Mouse (Mus musculus) bone marrow, adult 2 months (tissue): ENCODE results near the gene Zfyve16. TPM values are rescaled to one million over a fixed set of nuclear protein-coding genes. Genes with fewer than 3 reads are reported as not detected.

Experiments used
- H3K27ac ChIP-seq: fragments of 200-500 bp; 2 replicates; pipeline ENCODE4 v1.5.1; 2012; ENCODE audit warnings: low read depth, mild to moderate bottlenecking, control low read depth, inconsistent platforms, low read length; ENCODE audit not compliant: control insufficient read depth, poor library complexity, insufficient read depth
- H3K4me1 ChIP-seq: fragments of 200-500 bp; 2 replicates; pipeline ENCODE4 v1.6.1; 2011; ENCODE audit warnings: low read length; ENCODE audit not compliant: control insufficient read depth, insufficient read depth
- H3K4me3 ChIP-seq: fragments of 200-500 bp; replicated peaks from 2 replicates; pipeline ENCODE3; 2011; ENCODE audit warnings: mild to moderate bottlenecking, low read depth, low read length, control low read depth; ENCODE audit not compliant: control insufficient read depth
- CTCF ChIP-seq: fragments of 200-500 bp; IDR thresholded peaks from 2 replicates; pipeline ENCODE4 v1.5.1; 2011; ENCODE audit warnings: low read length, control low read depth; ENCODE audit not compliant: control insufficient read depth, insufficient read depth
- POLR2A ChIP-seq: fragments of 200-500 bp; IDR thresholded peaks from 2 replicates; pipeline ENCODE4 v1.6.1; 2011; ENCODE audit warnings: low read depth, mild to moderate bottlenecking, control low read depth, low read length, borderline replicate concordance; ENCODE audit not compliant: control insufficient read depth
- WGBS: fragments of 180-500 bp; shearing (Covaris S2); methylation state at CpG from one replicate; pipeline ENCODE4 v1.1.7; 2018; 5-methylcytosine and 5-hydroxymethylcytosine counted together
- polyA plus RNA-seq: library from polyadenylated mRNA; stranded (reverse); fragments of >200 nt; gene quantifications from 2 replicates; pipeline ENCODE4 v1.2.4, GENCODE M21; 2011; ENCODE audit warnings: low replicate concordance; ENCODE audit not compliant: missing spikeins, insufficient read depth, insufficient read length

The Zfyve16 gene
- polyA plus RNA-seq, 1 experiment, result 5.2 TPM

DNA sequence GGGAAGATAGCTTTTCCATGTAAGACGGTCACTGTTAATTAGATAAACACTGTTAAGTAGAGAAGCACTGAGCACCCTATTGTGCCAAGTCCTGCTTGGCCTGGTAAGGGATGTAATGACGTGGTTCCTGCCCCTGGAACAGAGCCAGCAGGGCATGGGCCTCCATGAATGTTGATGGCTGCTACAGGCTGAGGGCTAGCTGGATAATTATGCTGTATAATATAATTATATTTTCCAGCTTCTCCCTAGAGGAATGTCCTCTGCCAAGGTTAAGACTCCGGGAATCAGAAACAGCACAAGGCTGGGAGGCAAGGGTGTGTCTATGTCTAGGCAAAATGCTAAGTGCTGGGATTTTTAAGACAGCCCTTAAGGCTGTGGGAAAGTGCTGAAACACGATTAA is 39.9 kb downstream of the Zfyve16 start:
- no peak overlapping the region for H3K4me3 ChIP-seq
- no peaks in the 10 kb centered on the region for H3K4me1 ChIP-seq
- H3K27ac ChIP-seq, result no peak overlapping the region
- 81% methylated on average over 4 of the region's 4 CpGs for WGBS
- TF ChIP-seq POLR2A (no peak), CTCF (no peak)

DNA sequence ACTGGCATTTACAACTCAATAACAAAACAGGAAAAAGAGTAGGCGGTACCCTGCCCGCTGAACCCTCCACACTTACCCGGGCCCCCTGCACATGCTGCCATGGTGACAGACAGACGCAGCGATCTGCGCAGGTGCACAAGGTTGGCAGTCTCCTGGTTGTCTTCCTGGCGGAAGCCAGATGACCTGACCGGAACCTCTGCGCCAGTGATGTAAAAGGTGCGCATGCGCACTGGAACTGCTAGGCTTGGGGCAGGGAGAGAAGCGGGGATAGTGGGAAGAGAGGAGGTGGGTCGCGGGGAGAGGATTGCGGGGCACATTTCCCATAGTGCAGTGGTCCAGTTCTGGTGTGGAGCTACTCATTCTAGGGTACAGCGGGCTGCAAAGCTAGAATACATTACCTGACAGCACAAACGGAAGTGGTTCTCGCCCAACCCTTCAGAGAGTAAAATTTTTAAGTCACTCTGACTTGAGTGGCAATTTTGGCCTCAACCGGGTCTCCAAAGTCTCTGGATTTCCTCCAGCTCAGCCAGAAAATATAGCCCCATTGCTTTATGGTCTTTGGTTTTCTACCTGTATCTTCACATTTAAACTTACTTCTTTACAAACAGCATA is 46.7 kb downstream of the Zfyve16 start, which contains the start of gene Fam151b:
TSS of gene Fam151b (minus strand) at position 164 of the 612 bp plus-strand sequence.
- WGBS, result 2% methylated on average over 19 of the region's 19 CpGs
- H3K27ac ChIP-seq, result peak within 1 kb of the TSS; percentile 48
- H3K4me3 ChIP-seq, result peak within 1 kb of the TSS; percentile 60
- no peaks in the 10 kb centered on the region; the same call in 1 of the 2 replicates for H3K4me1 ChIP-seq
- peak; percentile 54 for TF ChIP-seq POLR2A
- no peak for TF ChIP-seq CTCF

DNA sequence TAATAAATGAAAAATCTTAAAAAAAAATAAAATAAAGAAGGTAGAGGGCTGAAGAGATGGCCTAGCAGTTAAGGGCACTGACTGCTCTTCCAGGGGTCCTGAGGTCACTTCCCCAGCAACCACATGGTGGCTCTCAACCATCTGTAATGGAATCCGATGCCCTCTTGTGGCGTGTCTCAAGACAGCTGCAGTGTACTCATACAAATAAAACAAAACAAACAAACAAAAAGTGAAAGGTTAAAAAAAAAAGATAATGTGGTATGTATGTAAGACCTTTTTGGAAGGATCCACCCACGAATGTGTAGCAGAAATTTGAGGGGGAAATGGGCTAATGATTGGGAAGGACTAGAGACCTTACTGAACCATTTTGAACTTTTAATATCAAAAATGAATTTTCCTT is 47.3 kb downstream of the Zfyve16 start:
- WGBS, result under 1% methylated on average over 3 of the region's 3 CpGs
- H3K4me3 ChIP-seq, result no peak overlapping the region
- H3K4me1 ChIP-seq, result no peaks in the 10 kb centered on the region; the same call in 1 of the 2 replicates
- TF ChIP-seq CTCF, result peak; percentile 54; the same call in 1 of the 2 replicates
- no peak for TF ChIP-seq POLR2A
- no peak overlapping the region for H3K27ac ChIP-seq

DNA sequence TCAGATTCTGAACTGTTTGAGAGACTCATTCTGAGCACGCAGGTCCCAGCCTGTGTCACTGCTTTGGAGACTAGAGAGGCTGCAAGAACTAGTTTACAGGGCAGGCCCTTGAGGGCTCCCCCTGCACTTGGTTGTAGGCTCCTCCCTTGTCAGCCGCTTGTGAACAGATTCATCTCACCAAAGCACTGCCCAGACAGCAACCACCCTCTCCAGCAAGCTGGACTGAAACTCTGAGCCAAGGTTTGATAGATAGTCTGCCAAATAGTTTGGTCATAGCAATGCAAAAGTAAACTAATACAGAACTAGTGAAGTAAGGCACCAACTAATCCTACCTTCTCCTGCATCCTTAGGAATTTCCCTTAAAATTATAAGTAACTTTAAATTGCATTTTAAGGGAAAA is 60.5 kb downstream of the Zfyve16 start:
- 84% methylated on average over 2 of the region's 2 CpGs for WGBS
- H3K4me1 ChIP-seq, result no peaks in the 10 kb centered on the region
- no peak overlapping the region for H3K27ac ChIP-seq
- no peak overlapping the region for H3K4me3 ChIP-seq
- no peak for TF ChIP-seq POLR2A
- TF ChIP-seq CTCF, result no peak

DNA sequence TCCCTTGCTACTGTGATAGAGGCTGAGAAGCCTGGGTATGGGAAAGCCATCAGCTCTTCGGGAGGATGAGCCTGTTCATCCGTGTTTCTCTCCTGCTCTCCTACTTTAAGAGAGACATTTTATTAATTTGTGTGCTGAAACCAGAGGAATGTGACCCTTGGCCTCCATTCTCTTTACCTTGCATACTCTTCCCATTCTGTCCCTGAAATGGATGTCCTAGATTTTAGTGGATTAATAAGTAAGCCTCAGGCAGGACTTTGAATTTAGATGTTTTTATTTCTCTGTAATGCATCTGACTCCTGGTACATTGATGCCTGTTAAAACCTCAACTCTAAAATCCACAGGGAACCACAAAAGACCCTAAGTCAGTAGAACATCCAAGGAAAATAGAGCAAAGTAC is 61.3 kb downstream of the Zfyve16 start:
- Histone ChIP-seq H3K4me3 (no peak overlapping the region), H3K27ac (no peak overlapping the region), H3K4me1 (no peaks in the 10 kb centered on the region)
- WGBS, result 83% methylated on average over 2 of the region's 2 CpGs
- TF ChIP-seq CTCF (no peak), POLR2A (no peak)

DNA sequence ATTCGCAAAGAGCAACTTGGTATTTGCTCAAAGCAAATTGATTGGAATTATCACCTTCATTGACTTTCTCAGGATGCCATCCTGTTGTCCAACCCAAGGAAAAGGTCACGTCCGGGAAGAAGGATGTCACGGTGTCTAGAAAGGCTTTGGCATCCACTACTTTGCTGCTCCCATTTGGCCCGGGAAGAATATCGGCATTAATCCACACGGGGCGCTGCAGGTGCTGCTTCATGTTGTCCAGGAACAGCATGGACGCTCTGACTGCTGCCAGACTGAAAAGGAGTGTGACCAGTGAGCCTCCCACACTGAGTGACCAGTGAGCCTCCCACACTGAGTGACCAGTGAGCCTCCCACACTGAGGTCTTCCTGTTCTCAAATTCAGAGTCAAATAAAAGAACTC is 62.8 kb downstream of the Zfyve16 start:
- Histone ChIP-seq H3K27ac (no peak overlapping the region), H3K4me3 (no peak overlapping the region), H3K4me1 (no peaks in the 10 kb centered on the region)
- WGBS, result 90% methylated on average over 9 of the region's 9 CpGs
- TF ChIP-seq POLR2A (no peak), CTCF (no peak)

DNA sequence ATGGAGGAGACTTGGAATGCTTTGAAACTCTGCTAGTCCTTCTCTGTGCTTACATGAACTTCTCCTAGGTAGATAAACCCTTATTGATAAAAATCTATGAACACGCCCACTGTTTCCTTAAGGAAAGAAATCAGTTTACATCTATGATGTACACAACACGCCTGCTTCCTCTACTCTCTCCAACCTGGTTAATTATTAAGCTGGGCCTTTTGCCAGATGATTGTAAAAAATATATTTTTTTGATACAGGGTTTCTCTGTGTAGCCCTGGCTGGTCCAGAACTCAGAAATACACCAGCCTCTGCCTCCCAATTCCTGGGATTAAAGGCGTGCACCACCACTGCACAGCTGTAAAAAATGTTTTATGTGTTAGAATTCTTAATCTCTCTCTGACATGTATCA is 66.0 kb downstream of the Zfyve16 start:
- no peak for TF ChIP-seq CTCF
- TF ChIP-seq POLR2A, result no peak
- Histone ChIP-seq H3K4me3 (no peak overlapping the region), H3K4me1 (no peaks in the 10 kb centered on the region), H3K27ac (no peak overlapping the region)
- 82% methylated on average over 3 of the region's 3 CpGs for WGBS

DNA sequence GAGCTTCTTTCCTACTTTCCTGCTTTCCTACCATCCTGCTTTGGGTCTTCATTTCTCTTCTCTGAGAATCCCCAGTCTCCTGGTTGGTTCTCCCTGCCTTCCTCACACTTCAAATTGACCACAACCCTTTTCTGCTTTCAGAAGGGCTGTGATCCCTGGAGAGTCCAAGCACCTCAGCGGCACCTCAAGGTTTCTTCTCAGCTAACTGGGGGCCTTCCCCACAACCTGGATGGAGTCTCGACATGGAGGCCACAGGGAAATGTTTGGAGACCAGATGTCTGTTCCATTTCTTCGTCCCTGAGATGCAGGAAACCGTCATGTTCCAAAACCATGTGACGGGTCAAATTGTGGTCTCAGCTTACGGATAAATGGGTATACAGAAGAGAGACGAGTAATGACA is 83.8 kb downstream of the Zfyve16 start:
- TF ChIP-seq POLR2A (no peak), CTCF (no peak)
- Histone ChIP-seq H3K4me1 (no peaks in the 10 kb centered on the region), H3K27ac (no peak overlapping the region), H3K4me3 (no peak overlapping the region)
- WGBS, result 84% methylated on average over 7 of the region's 7 CpGs

DNA sequence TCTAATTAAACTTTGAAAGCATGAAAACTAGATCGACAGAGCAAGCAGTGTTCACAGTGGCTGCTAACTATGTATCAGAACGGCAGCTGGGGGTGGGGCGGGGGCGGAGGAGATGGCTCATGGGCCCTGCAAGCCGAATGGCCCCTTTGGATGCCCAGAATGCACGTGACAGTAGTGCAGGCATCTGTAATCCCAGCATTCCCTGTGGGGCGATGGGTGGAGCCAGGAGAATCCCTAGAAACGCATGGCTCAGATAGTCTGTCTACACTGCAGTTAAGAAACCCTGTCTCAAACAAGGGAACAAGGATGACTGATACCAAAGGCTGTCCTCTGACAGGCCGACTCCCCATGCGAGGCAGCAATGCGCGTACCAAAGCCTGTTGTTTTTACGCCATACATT is 90.4 kb downstream of the Zfyve16 start:
- TF ChIP-seq POLR2A (no peak), CTCF (no peak)
- no peaks in the 10 kb centered on the region for H3K4me1 ChIP-seq
- WGBS, result 83% methylated on average over 13 of the region's 13 CpGs
- no peak overlapping the region for H3K4me3 ChIP-seq
- H3K27ac ChIP-seq, result no peak overlapping the region
